Mouse (Mus musculus): ENCODE measurements around the gene Umodl1.

DNA sequence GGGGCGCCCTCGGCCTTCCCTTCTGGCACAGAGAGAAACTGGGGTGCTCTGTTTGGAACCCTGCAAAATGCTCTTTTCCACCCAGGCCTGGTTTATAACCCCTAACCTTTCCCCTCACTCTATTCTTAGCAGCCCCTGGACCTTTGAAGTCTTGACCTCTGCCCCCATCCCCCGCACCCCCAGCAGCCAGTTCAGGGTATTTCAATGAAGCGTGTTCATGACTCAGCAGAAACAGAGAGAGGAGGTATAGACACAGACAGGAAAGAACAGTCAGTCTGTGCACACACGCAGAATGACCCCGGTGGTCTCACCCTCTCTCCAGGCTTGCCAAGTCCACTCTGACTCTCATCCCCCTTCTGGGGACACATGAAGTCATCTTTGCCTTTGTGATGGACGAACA is 23.6 kb upstream of the Umodl1 start:
- TF ChIP-seq CTCF (IDR thresholded peaks at IDR 0.05; ENCODE audit: low read depth) (no peak), EP300 (optimal IDR thresholded peaks at IDR 0.05) (no peak)
